Mouse (Mus musculus) limb, embryonic 12.5 days (tissue): ENCODE measurements around the gene Olfr1148. TPM values are rescaled to one million over a fixed set of nuclear protein-coding genes. Genes with fewer than 3 reads are reported as not detected.

Source experiments
- ATAC-seq: fragments of 200-750 bp; cut with Nextera tagmentation; 2 replicates; pipeline ENCODE4 v1.8.0; 2017; ENCODE audit warnings: low read depth, moderate TSS enrichment; ENCODE audit not compliant: insufficient number of reproducible peaks, insufficient read depth, low FRiP score, low TSS enrichment
- H3K27ac ChIP-seq: fragments of 300-500 bp; sonication (generic); 2 replicates; pipeline ENCODE4 v1.5.1; 2016; ENCODE audit warnings: mild to moderate bottlenecking, moderate library complexity
- H3K27me3 ChIP-seq: fragments of 300-500 bp; sonication (generic); 2 replicates; pipeline ENCODE4 v1.6.1; 2016; ENCODE audit warnings: mild to moderate bottlenecking, moderate library complexity
- H3K36me3 ChIP-seq: fragments of 300-500 bp; sonication (generic); 2 replicates; pipeline ENCODE4 v1.6.1; 2016; ENCODE audit warnings: mild to moderate bottlenecking, moderate library complexity
- H3K4me1 ChIP-seq: fragments of 300-500 bp; sonication (generic); replicated peaks from 2 replicates; pipeline ENCODE4 v1.6.1; 2016
- H3K4me2 ChIP-seq: fragments of 300-500 bp; sonication (generic); 2 replicates; pipeline ENCODE4 v1.6.1; 2016; ENCODE audit warnings: mild to moderate bottlenecking, moderate library complexity
- H3K4me3 ChIP-seq: fragments of 300-500 bp; sonication (generic); replicated peaks from 2 replicates; pipeline ENCODE4 v1.5.1; 2016; ENCODE audit warnings: mild to moderate bottlenecking
- H3K9ac ChIP-seq: fragments of 300-500 bp; sonication (generic); replicated peaks from 2 replicates; pipeline ENCODE4 v1.6.1; 2016; ENCODE audit warnings: mild to moderate bottlenecking, moderate library complexity
- H3K9me3 ChIP-seq: fragments of 300-500 bp; sonication (generic); 2 replicates; pipeline ENCODE4 v1.6.1; 2016; ENCODE audit warnings: mild to moderate bottlenecking, moderate library complexity
- WGBS: fragments of 180-500 bp; shearing (Covaris S2); methylation state at CpG from one replicate; pipeline ENCODE4 v1.1.7; 2016; 5-methylcytosine and 5-hydroxymethylcytosine counted together
- polyA plus RNA-seq: library from polyadenylated mRNA; unstranded; fragments of >200 nt; fragmentation: Nextera tagmentation; extraction: Ambion mirVana; gene quantifications from 2 replicates; pipeline ENCODE4 v1.2.1, GENCODE M21; 2016

Gene Olfr1148
- not detected in 2 replicates for polyA plus RNA-seq

DNA sequence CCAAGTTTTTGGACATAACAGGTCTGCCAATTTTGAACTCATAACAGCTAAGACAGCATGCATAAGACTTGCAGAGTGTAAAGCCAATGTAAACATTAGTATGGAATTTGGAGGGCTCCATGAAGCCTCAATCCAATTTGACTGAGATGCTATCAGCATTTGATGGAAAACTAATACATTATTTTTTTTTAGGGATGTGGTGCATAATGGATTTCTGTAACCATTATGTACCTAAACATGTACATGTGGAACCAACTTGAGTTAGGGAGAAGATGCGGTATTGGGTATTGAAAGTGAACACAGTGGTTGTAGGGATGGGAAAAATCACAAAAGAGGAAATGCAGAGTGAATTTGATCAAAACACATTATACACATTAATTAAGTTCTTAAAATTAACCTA is at the start of gene Olfr1148:
TSS of gene Olfr1148 (plus strand) at position 301 of the 400 bp plus-strand sequence.
- 97% methylated on average over 1 of the region's 1 CpGs for WGBS
- H3K4me2 ChIP-seq: no peak within 1 kb of the TSS
- no peak for ATAC-seq
- no peaks in the 10 kb centered on the region for H3K27me3 ChIP-seq
- H3K4me1 ChIP-seq: no peaks in the 10 kb centered on the region
- no peak within 1 kb of the TSS for H3K27ac ChIP-seq
- H3K9ac ChIP-seq: no peak within 1 kb of the TSS
- H3K9me3 ChIP-seq: no peaks in the 10 kb centered on the region
- H3K36me3 ChIP-seq: no peaks in the 10 kb centered on the region
- H3K4me3 ChIP-seq: no peak within 1 kb of the TSS

DNA sequence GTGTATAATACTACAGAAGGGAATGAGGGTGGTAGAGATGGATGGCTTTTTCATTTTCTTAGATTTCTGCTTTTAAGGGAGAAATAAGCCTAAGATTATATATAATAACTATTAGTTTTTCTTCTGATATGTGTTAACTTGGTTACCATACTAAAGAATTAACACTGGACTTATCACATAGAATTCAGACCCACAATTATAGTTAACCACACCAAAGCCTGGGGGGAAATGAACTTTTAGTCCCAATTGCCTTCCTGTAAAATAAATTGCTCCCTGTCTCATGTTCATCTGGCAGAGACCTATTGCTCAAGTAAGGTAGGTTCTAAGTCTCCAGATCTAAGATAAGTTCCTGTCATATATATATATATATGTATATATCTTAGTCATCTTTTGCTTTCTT is 30.0 kb upstream of the Olfr1148 start, which contains the start of gene Olfr1143:
TSS of gene Olfr1143 (plus strand) at position 301 of the 400 bp plus-strand sequence.
- Histone ChIP-seq H3K27me3 (no peaks in the 10 kb centered on the region), H3K27ac (no peak within 1 kb of the TSS), H3K4me3 (no peak within 1 kb of the TSS), H3K36me3 (no peaks in the 10 kb centered on the region), H3K9ac (no peak within 1 kb of the TSS), H3K4me2 (no peak within 1 kb of the TSS), H3K9me3 (no peaks in the 10 kb centered on the region), H3K4me1 (no peaks in the 10 kb centered on the region)
- no peak for ATAC-seq

DNA sequence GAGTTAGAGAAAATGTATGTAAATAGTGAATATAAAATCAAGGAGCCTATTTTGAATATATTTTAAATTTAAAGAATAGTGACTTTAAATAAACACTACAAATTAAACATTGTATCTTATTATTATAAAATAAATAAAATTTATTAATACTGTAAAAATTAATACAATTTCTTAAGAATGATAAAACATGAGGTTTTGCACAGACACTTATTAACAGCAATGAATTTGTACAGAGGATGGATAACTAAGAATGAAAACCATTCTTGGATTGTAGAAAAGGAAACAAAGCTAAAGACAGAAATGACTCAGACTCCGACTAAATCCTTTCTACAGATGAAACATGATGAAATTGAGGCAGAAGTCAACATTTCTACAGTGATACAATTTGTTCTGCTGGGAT is 20.8 kb upstream of the Olfr1148 start, which contains the start of gene Olfr1145:
TSS of gene Olfr1145 (plus strand) at position 301 of the 400 bp plus-strand sequence.
- H3K4me3 ChIP-seq: no peak within 1 kb of the TSS
- H3K4me1 ChIP-seq: no peaks in the 10 kb centered on the region
- H3K4me2 ChIP-seq: no peak within 1 kb of the TSS
- ATAC-seq: no peak
- H3K9me3 ChIP-seq: no peaks in the 10 kb centered on the region
- no peaks in the 10 kb centered on the region for H3K36me3 ChIP-seq
- H3K27me3 ChIP-seq: no peaks in the 10 kb centered on the region
- no peak within 1 kb of the TSS for H3K9ac ChIP-seq
- WGBS: 79% methylated on average over 1 of the region's 1 CpGs
- no peak within 1 kb of the TSS for H3K27ac ChIP-seq

DNA sequence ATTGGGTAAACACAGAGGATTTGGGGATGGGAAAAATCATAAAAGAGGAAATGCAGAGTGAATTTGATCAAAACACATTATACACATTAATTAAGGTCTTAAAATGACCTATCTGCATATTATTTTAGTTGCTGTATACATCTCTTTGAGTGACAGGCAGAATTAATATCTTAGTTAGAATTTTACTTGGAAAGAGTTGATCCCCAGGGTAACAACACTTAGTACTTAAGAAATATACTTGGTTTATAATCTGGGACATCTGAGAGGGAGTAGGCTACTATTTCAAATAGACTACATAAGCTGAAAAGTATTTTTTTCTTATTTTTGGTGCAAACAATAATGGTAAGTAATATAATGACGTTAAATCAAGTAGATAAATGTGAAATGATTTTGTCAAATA is 13.4 kb downstream of the Olfr1148 start, which contains the start of gene Olfr1150-ps1:
TSS of gene Olfr1150-ps1 (plus strand) at position 301 of the 400 bp plus-strand sequence.
- Histone ChIP-seq H3K27me3 (no peaks in the 10 kb centered on the region), H3K36me3 (no peaks in the 10 kb centered on the region), H3K4me1 (no peaks in the 10 kb centered on the region), H3K9me3 (no peaks in the 10 kb centered on the region), H3K4me2 (no peak within 1 kb of the TSS), H3K4me3 (no peak within 1 kb of the TSS), H3K9ac (no peak within 1 kb of the TSS), H3K27ac (no peak within 1 kb of the TSS)
- no peak for ATAC-seq
- 86% methylated on average over 1 of the region's 1 CpGs for WGBS

DNA sequence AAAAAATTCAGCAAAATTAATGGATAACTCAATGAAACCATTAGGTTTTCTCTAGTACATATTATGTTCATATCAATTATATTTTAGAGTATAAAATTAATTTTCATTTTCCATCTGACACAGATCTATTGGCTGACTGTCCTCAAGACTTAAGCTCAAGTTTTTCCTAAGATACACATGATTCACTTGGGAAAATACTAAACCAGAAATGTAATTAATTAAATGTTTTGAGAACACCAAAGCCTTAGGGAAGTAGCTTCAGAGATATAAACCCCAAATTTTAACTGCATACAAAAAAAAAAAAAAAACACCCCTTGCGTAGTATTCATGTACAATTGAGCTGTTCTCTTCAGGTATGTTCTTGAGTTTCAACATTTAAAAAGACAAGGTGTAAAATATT is 25.2 kb downstream of the Olfr1148 start, which contains the start of gene Olfr1151:
TSS of gene Olfr1151 (plus strand) at position 301 of the 400 bp plus-strand sequence.
- H3K9me3 ChIP-seq: no peaks in the 10 kb centered on the region
- 100% methylated on average over 1 of the region's 1 CpGs for WGBS
- ATAC-seq: no peak

DNA sequence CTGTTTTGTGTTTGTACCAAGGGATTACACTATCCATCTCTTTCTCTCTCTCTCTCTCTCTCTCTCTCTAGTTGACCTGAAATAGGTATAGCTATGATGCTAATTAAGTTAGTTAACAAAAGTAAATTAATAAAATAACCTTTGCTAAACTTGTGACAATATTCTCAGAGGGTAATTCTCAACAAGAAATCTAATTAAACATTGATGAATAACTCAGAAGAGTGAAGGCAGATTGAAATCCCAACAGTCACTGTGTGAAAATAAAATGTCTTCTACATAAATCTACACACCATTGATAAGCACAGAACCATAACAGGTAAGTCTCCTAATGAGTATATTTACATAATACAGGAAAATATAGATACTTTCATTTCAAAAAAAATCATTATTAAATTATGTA is 35.9 kb downstream of the Olfr1148 start, which contains the start of gene Olfr1152:
TSS of gene Olfr1152 (plus strand) at position 301 of the 400 bp plus-strand sequence.
- no peak for ATAC-seq

More for the DNA sequence above, 25.2 kb downstream of the Olfr1148 start, which contains the start of gene Olfr1151:
- Histone ChIP-seq H3K27ac (no peak within 1 kb of the TSS), H3K4me1 (no peaks in the 10 kb centered on the region), H3K27me3 (no peaks in the 10 kb centered on the region), H3K4me3 (no peak within 1 kb of the TSS), H3K36me3 (no peaks in the 10 kb centered on the region), H3K9ac (no peak within 1 kb of the TSS), H3K4me2 (no peak within 1 kb of the TSS)

More for the DNA sequence above, 35.9 kb downstream of the Olfr1148 start, which contains the start of gene Olfr1152:
- Histone ChIP-seq H3K27ac (no peak within 1 kb of the TSS), H3K36me3 (no peaks in the 10 kb centered on the region), H3K9me3 (no peaks in the 10 kb centered on the region), H3K9ac (no peak within 1 kb of the TSS), H3K4me1 (no peaks in the 10 kb centered on the region), H3K27me3 (no peaks in the 10 kb centered on the region), H3K4me3 (no peak within 1 kb of the TSS), H3K4me2 (no peak within 1 kb of the TSS)

Other genes with a start within 250 kb of the Olfr1148 start
- gene Olfr1130, start 224.3 kb upstream of the Olfr1148 start, polyA plus RNA-seq: not detected in 2 replicates
- gene Olfr1131, start 203.4 kb upstream of the Olfr1148 start, polyA plus RNA-seq: not detected in 2 replicates
- not detected in 2 replicates for gene Olfr1132, start 193.0 kb upstream of the Olfr1148 start, polyA plus RNA-seq
- gene Olfr1133, start 183.2 kb upstream of the Olfr1148 start, polyA plus RNA-seq: not detected in 2 replicates
- not detected in 2 replicates for gene Olfr1134, start 172.1 kb upstream of the Olfr1148 start, polyA plus RNA-seq
- not detected in 2 replicates for gene Olfr1135, start 156.9 kb upstream of the Olfr1148 start, polyA plus RNA-seq
- not detected in 2 replicates for gene Olfr1136, start 136.6 kb upstream of the Olfr1148 start, polyA plus RNA-seq
- not detected in 2 replicates for gene Olfr1137, start 117.4 kb upstream of the Olfr1148 start, polyA plus RNA-seq
- not detected in 2 replicates for gene Olfr1138, start 90.6 kb upstream of the Olfr1148 start, polyA plus RNA-seq
- gene Olfr1140, start 86.8 kb upstream of the Olfr1148 start, polyA plus RNA-seq: not detected in 2 replicates
- gene Olfr1141, start 76.5 kb upstream of the Olfr1148 start, polyA plus RNA-seq: not detected in 2 replicates
- gene Olfr152, start 51.0 kb upstream of the Olfr1148 start, polyA plus RNA-seq: not detected in 2 replicates
- not detected in 2 replicates for gene Olfr1143, start 29.9 kb upstream of the Olfr1148 start, polyA plus RNA-seq
- not detected in 2 replicates for gene Olfr1145, start 20.7 kb upstream of the Olfr1148 start, polyA plus RNA-seq
- not detected in 2 replicates for gene Olfr1150-ps1, start 13.5 kb downstream of the Olfr1148 start, polyA plus RNA-seq
- not detected in 2 replicates for gene Olfr1151, start 25.3 kb downstream of the Olfr1148 start, polyA plus RNA-seq
- not detected in 2 replicates for gene Olfr1152, start 36.0 kb downstream of the Olfr1148 start, polyA plus RNA-seq
- gene Olfr1153, start 64.4 kb downstream of the Olfr1148 start, polyA plus RNA-seq: not detected in 2 replicates
- gene Olfr1154, start 74.6 kb downstream of the Olfr1148 start, polyA plus RNA-seq: not detected in 2 replicates
- not detected in 2 replicates for gene Olfr1155, start 114.6 kb downstream of the Olfr1148 start, polyA plus RNA-seq
- gene Olfr1156, start 122.6 kb downstream of the Olfr1148 start, polyA plus RNA-seq: not detected in 2 replicates
- gene Olfr1157, start 137.8 kb downstream of the Olfr1148 start, polyA plus RNA-seq: not detected in 2 replicates
- not detected in 2 replicates for gene Olfr74, start 144.1 kb downstream of the Olfr1148 start, polyA plus RNA-seq
- gene Olfr1158, start 159.6 kb downstream of the Olfr1148 start, polyA plus RNA-seq: not detected in 2 replicates
- not detected in 2 replicates for gene Olfr1160, start 177.7 kb downstream of the Olfr1148 start, polyA plus RNA-seq
- not detected in 2 replicates for gene Olfr1161, start 192.2 kb downstream of the Olfr1148 start, polyA plus RNA-seq
- not detected in 2 replicates for gene Olfr73, start 207.2 kb downstream of the Olfr1148 start, polyA plus RNA-seq
- gene Olfr1162, start 220.6 kb downstream of the Olfr1148 start, polyA plus RNA-seq: not detected in 2 replicates
- not detected in 2 replicates for gene Olfr1163, start 241.3 kb downstream of the Olfr1148 start, polyA plus RNA-seq